Mouse (Mus musculus) limb, embryonic 11.5 days (tissue): Measurements from ENCODE around the gene Acp5. TPM values are rescaled to one million over a fixed set of nuclear protein-coding genes. Genes with fewer than 3 reads are reported as not detected.
"Not testable (repeated sequence)": the region's sequence is repeated elsewhere in the genome, so short reads cannot be mapped to it uniquely, and the experiment has no call there.

Experiments used
- ATAC-seq: fragments of 200-750 bp; cut with Nextera tagmentation; 2 replicates; pipeline ENCODE4 v1.8.0; 2017; ENCODE audit warnings: low read depth; ENCODE audit not compliant: insufficient number of reproducible peaks, low FRiP score, low TSS enrichment
- DNase-seq: peaks from one replicate; pipeline ENCODE4 v3.0.0-alpha.2; 2015; ENCODE audit warnings: low spot score
- H3K27ac ChIP-seq: fragments of 300-500 bp; sonication (generic); replicated peaks from 2 replicates; pipeline ENCODE4 v1.5.1; 2014; ENCODE audit warnings: low read depth, mild to moderate bottlenecking, low read length
- H3K27me3 ChIP-seq: fragments of 300-500 bp; sonication (generic); 2 replicates; pipeline ENCODE4 v1.6.1; 2014; ENCODE audit warnings: mild to moderate bottlenecking, low read length, mixed read lengths; ENCODE audit not compliant: control insufficient read depth, insufficient read depth
- H3K36me3 ChIP-seq: fragments of 300-500 bp; sonication (generic); 2 replicates; pipeline ENCODE4 v1.6.1; 2014; ENCODE audit warnings: mild to moderate bottlenecking, low read length, moderate library complexity, mixed read lengths; ENCODE audit not compliant: control insufficient read depth, insufficient read depth
- H3K4me1 ChIP-seq: fragments of 300-500 bp; sonication (generic); 2 replicates; pipeline ENCODE4 v1.6.1; 2014; ENCODE audit warnings: low read length, mixed read lengths; ENCODE audit not compliant: control insufficient read depth, insufficient read depth
- H3K4me2 ChIP-seq: fragments of 300-500 bp; sonication (generic); 2 replicates; pipeline ENCODE4 v1.6.1; 2014; ENCODE audit warnings: low read depth, mild to moderate bottlenecking, moderate library complexity; ENCODE audit not compliant: severe bottlenecking
- H3K4me3 ChIP-seq: fragments of 300-500 bp; sonication (generic); 2 replicates; pipeline ENCODE4 v1.5.1; 2014; ENCODE audit warnings: low read depth, low read length
- H3K9ac ChIP-seq: fragments of 300-500 bp; sonication (generic); 2 replicates; pipeline ENCODE4 v1.6.1; 2014; ENCODE audit warnings: mild to moderate bottlenecking, low read length
- H3K9me3 ChIP-seq: fragments of 300-500 bp; sonication (generic); 2 replicates; pipeline ENCODE4 v1.6.1; 2016; ENCODE audit warnings: low read length; ENCODE audit not compliant: control insufficient read depth
- WGBS: fragments of 180-500 bp; shearing (Covaris S2); extraction: QIAGEN DNeasy Blood & Tissue Kit; methylation state at CpG from one replicate; pipeline ENCODE4 v1.1.7; 2014; 5-methylcytosine and 5-hydroxymethylcytosine counted together
- polyA plus RNA-seq: library from polyadenylated mRNA; unstranded; fragments of >200 nt; fragmentation: Nextera tagmentation; extraction: Ambion mirVana; gene quantifications from 2 replicates; pipeline ENCODE4 v1.2.1, GENCODE M21; 2014

The Acp5 gene
- polyA plus RNA-seq, 1 experiment from 2014 or later = 14.2 TPM

DNA sequence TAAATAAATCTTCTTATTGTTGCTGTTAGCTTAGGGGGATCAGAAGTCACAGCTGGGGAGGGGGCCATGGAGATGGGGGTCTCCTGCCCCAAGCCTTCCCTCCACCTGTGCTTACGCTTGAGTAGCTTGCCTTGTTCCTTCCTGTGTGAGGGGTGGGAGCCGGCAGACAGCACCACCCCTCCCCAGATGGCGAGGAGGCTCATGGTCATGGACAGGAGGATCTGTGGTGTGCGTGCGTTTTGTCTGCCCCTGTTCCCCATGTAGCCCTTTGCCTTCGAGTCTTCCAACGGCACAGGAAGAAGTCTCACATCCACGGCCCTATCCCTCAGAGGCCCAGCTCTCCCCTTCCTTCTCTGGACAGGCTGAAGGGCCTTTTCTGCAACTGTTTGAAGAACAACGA is 26.8 kb upstream of the Acp5 start:
- H3K27me3 ChIP-seq = peaks cover 3% of the 10 kb centered on the region; the same call in 1 of the 2 replicates
- DNase-seq (no peak), ATAC-seq (no peak)
- no peak overlapping the region for H3K27ac ChIP-seq
- H3K4me2 ChIP-seq = no peak overlapping the region
- H3K9ac ChIP-seq = no peak overlapping the region
- 73% methylated on average over 9 of the region's 9 CpGs for WGBS
- peaks cover 6% of the 10 kb centered on the region for H3K4me1 ChIP-seq
- no peaks in the 10 kb centered on the region for H3K36me3 ChIP-seq
- H3K9me3 ChIP-seq = no peaks in the 10 kb centered on the region
- no peak overlapping the region for H3K4me3 ChIP-seq

DNA sequence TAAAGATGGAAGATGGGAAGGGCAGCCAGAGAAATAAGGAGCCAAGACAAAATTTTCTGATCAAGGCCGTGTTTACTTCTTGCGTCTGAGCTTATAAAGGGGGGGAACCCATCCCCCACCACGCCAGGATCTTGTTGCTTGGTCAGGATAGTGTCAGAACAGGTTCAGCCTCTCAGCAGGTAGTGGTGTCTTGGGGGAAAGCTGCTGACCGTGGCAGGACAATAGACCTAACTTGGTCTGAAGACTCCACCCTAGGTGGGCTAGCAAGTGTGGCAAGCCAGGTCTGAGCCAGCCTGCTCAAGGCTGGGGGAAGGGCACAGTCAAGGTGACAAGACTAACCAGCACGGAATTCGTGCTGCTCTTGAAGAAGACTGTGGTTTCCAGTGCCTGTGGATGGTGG is 25.8 kb upstream of the Acp5 start:
- 37% methylated on average over 6 of the region's 6 CpGs for whole genome bisulfite sequencing
- Histone ChIP-seq H3K27ac (no peak overlapping the region), H3K4me1 (peaks cover 6% of the 10 kb centered on the region), H3K27me3 (peaks cover 3% of the 10 kb centered on the region; the same call in 1 of the 2 replicates), H3K4me3 (no peak overlapping the region), H3K9me3 (no peaks in the 10 kb centered on the region), H3K36me3 (no peaks in the 10 kb centered on the region), H3K9ac (no peak overlapping the region), H3K4me2 (no peak overlapping the region)
- no peak for DNase-seq
- no peak for ATAC-seq

GRCm38 (mm10) chr9:22157516-22158265 is 22.2 kb upstream of the Acp5 start:
- Histone ChIP-seq H3K27me3 (peaks cover 3% of the 10 kb centered on the region; the same call in 1 of the 2 replicates), H3K36me3 (no peaks in the 10 kb centered on the region), H3K9me3 (no peaks in the 10 kb centered on the region), H3K27ac (no peak overlapping the region), H3K4me2 (peak overlapping the region; percentile 41), H3K4me3 (peak overlapping the region; percentile 51), H3K4me1 (peaks cover 3% of the 10 kb centered on the region; the same call in 1 of the 2 replicates), H3K9ac (no peak overlapping the region; the same call in 1 of the 2 replicates)
- 60% methylated on average over 34 of the region's 34 CpGs for WGBS
- ATAC-seq = no peak
- DNase-seq = no peak

DNA sequence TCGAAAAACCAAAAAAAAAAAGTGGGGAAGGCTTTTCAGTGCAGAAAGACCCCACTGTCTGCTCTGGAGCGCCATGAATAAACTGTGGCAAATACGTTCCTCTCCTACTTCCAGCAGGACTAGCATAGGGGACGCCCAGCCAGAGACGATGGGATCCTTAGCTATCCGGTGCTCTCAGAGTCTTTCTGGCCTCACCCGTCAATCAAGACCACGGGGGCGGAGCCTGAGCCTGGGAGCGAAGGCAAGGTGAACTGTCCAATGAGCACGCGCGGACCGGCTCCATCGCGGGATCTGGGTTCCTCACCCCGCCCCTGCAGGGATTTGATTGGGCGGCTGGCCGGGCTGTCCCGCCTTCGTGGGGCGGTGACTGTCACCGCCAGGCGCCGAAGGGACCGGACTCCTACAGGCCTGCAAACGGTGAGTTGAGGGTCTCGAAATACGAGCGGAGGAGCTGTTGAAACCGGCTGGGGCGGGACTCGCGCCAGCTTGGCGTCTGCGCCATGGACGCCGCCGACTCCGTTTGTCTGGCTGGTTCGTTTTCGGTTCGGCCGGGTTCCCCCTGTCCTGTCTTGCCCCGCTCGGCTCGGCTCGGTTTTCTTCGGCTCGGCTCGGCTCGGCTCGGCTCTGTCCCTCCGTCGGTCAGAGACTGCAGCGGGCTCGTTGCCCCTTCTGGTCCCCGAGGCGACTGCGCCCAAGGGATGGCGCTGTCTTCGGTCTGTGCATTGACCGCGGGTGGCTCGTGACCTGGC is 21.2 kb upstream of the Acp5 start, which contains the start of gene Pigyl:
TSS of gene Pigyl (plus strand) at position 350 of the 749 bp plus-strand sequence.
- Histone ChIP-seq H3K4me3 (peak within 1 kb of the TSS; percentile 51), H3K9ac (peak within 1 kb of the TSS; percentile 71), H3K9me3 (no peaks in the 10 kb centered on the region), H3K27ac (0 out of 2 replicates have a peak within 1 kb of the TSS, but pooled peaks have one; percentile 24), H3K27me3 (peaks cover 3% of the 10 kb centered on the region; the same call in 1 of the 2 replicates), H3K36me3 (no peaks in the 10 kb centered on the region), H3K4me2 (peak within 1 kb of the TSS; percentile 41), H3K4me1 (peaks cover 3% of the 10 kb centered on the region; the same call in 1 of the 2 replicates)
- DNase-seq = peak; percentile 99
- ATAC-seq = peak; percentile 96
- WGBS = under 1% methylated on average over 65 of the region's 65 CpGs

GRCm38 (mm10) chr9:22155614-22156013 is 20.1 kb upstream of the Acp5 start:
- ATAC-seq = 0 out of 2 replicates have a peak, but pooled peaks have one; percentile 18

DNA sequence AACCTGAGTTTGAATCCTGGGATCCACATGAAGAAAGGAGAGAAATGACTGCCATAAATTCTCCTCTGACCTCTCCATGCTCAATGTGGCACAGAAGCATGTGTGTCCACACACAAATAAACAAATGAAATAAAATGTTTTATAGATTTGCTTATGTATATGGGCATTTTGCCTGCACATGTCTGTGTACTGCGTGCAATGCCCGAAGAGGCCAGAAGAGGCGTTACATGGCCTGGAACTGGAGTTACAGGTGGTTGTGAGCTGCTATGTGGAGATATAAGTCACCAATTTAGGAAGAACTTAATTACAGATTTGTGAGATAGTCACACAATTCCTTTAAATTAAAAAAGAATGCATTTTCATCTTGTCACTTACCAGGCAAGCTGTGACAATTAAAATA is 18.3 kb upstream of the Acp5 start:
- Histone ChIP-seq H3K4me1 (peaks cover 3% of the 10 kb centered on the region; the same call in 1 of the 2 replicates), H3K9me3 (no peaks in the 10 kb centered on the region), H3K27ac (no peak overlapping the region), H3K4me2 (no peak overlapping the region), H3K9ac (no peak overlapping the region), H3K4me3 (no peak overlapping the region), H3K27me3 (peaks cover 3% of the 10 kb centered on the region; the same call in 1 of the 2 replicates), H3K36me3 (no peaks in the 10 kb centered on the region)
- DNase-seq (no peak), ATAC-seq (no peak)
- 89% methylated on average over 3 of the region's 3 CpGs for WGBS

More at GRCm38 (mm10) chr9:22155614-22156013, 20.1 kb upstream of the Acp5 start:
- Histone ChIP-seq H3K4me3 (no peak overlapping the region), H3K27me3 (peaks cover 3% of the 10 kb centered on the region; the same call in 1 of the 2 replicates), H3K9me3 (no peaks in the 10 kb centered on the region), H3K9ac (no peak overlapping the region), H3K36me3 (no peaks in the 10 kb centered on the region), H3K4me2 (no peak overlapping the region; the same call in 1 of the 2 replicates), H3K27ac (no peak overlapping the region), H3K4me1 (peaks cover 3% of the 10 kb centered on the region; the same call in 1 of the 2 replicates)
- 27% methylated on average over 10 of the region's 10 CpGs for WGBS
- peak; percentile 78 for DNase-seq

DNA sequence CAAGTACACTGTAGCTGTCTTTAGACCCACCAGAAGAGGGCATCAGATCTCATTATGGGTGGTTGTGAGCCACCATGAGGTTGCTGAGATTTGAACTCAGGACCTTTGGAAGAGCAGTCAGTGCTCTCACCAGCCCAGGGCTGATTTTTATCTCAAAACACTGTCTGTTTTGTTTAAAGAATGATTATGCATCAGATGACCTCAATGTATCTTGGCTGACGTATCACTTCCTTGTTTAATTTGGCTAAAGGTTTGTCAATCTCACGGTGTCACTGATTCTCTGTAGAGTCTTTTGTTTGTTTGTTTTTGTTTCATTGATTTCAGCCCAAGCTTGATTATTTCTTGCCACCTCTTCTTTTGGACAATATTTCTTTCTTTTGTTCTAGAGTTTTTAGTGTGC is 15.4 kb upstream of the Acp5 start:
- Histone ChIP-seq H3K4me1 (no peaks in the 10 kb centered on the region), H3K4me2 (no peak overlapping the region), H3K27me3 (no peaks in the 10 kb centered on the region), H3K9me3 (no peaks in the 10 kb centered on the region), H3K4me3 (no peak overlapping the region), H3K9ac (no peak overlapping the region), H3K27ac (no peak overlapping the region), H3K36me3 (no peaks in the 10 kb centered on the region)
- ATAC-seq (no peak), DNase-seq (no peak)
- 84% methylated on average over 2 of the region's 2 CpGs for WGBS

DNA sequence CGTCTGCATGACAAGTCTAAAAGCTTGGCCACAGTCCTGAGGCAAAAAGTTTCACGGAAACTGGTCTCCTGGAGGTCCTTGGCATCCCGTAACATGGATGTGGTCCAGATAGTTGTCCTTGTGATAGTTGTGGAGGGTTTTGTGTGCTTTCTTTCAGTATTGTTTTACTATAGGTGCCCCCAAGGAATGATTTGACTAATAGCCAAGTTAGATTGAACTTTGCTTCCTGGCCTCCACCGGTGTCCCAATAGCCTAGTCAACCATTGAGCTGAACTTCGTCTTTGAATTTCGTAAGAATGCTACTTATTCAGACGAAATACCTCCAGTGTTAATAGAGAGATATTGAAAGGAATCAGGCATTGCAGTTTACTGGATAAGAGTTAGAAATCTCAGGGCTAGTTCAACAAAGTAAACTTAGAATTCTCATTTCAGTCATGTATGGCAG is 14.8 kb upstream of the Acp5 start:
- H3K4me3 ChIP-seq, H3K4me2 ChIP-seq, H3K9ac ChIP-seq, H3K27ac ChIP-seq, H3K4me1 ChIP-seq, H3K9me3 ChIP-seq, H3K27me3 ChIP-seq, DNase-seq, H3K36me3 ChIP-seq, ATAC-seq: not testable (repeated sequence)
- 87% methylated on average over 7 of the region's 7 CpGs for WGBS
